In the genomic region with DNA sequence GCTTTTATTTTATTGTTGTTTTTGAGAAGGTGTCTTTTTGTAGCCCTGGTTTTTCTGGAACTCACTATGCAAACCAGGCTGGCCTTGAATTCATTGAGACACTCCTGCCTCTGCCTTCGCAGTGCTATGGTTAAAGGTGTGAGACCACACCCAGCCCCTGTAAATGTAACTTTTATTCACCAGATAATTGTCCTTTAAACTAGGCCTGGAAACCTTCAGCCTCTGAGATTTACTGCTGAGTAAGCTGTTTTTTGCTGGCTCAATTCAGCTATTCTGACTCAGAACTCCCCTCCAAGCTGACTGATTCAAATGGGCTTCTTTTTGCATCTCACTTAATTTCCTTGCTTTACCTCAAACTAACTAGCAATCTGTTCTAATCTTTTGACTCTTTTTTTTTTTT, we compare ENCODE assay signal across 21 mouse cellular contexts. TPM values are rescaled to one million over a fixed set of nuclear protein-coding genes. Genes with fewer than 3 reads are reported as not detected.
"Had no signal": no experiment of that assay in that cellular context is flagged by ENCODE, and none has a peak within 500 bp of the region (broad histone marks: within the 10 kb centered on the region; RNA-seq: fewer than 3 reads in every experiment).

No protein-coding gene starts in this region.

- H3K9me3 ChIP-seq: lung, embryonic 15.5 days; megakaryocyte, embryonic 14.5 days; midbrain, embryonic 13.5 days; midbrain, embryonic 15.5 days; neural tube, embryonic 12.5 days; stomach, embryonic 15.5 days had no signal

- H3K4me3 ChIP-seq: lung, embryonic 15.5 days; megakaryocyte, embryonic 14.5 days; midbrain, embryonic 13.5 days; midbrain, embryonic 15.5 days; neural tube, embryonic 12.5 days; stomach, embryonic 15.5 days had no signal

- H3K27ac ChIP-seq: lung, embryonic 15.5 days; macrophage; midbrain, embryonic 13.5 days; midbrain, embryonic 15.5 days; neural tube, embryonic 12.5 days; stomach, embryonic 15.5 days; stomach, postnatal 0 days had no signal

- H3K4me1 ChIP-seq: lung, embryonic 15.5 days; midbrain, embryonic 13.5 days; midbrain, embryonic 15.5 days; neural tube, embryonic 12.5 days; stomach, embryonic 15.5 days had no signal

- H3K27me3 ChIP-seq: lung, embryonic 15.5 days; megakaryocyte, embryonic 14.5 days; midbrain, embryonic 13.5 days; midbrain, embryonic 15.5 days; neural tube, embryonic 12.5 days; stomach, embryonic 15.5 days had no signal

- ATAC-seq: liver, postnatal 0 days; lung, postnatal 0 days; midbrain, embryonic 13.5 days; midbrain, embryonic 15.5 days had no signal

- DNase-seq: liver, postnatal 0 days; lung, adult 2 months; lung, postnatal 14 days; lung, postnatal 36 days; right cerebral cortex, postnatal 14 days; thymus, adult 2 months; thymus, postnatal 25 days had no signal

- H3K4me2 ChIP-seq: lung, embryonic 15.5 days; midbrain, embryonic 11.5 days; midbrain, embryonic 13.5 days; midbrain, embryonic 15.5 days; neural tube, embryonic 12.5 days; stomach, embryonic 15.5 days had no signal

- H3K9ac ChIP-seq: liver, postnatal 0 days; lung, embryonic 15.5 days; midbrain, embryonic 13.5 days; midbrain, embryonic 15.5 days; neural tube, embryonic 12.5 days; stomach, embryonic 15.5 days had no signal

RNA-seq across cellular contexts. Expression of gene Amhr2, which starts 18.2 kb away (rescaled TPM):
- total RNA-seq: megakaryocyte progenitor cell, adult 5-6 weeks had no signal

RNA-seq across cellular contexts. Expression of gene Sp7, which starts 60.0 kb away (rescaled TPM):
- total RNA-seq: megakaryocyte progenitor cell, adult 5-6 weeks; monocyte, adult 5-6 weeks; neutrophil, adult 5-6 weeks had no signal
- polyA plus RNA-seq: liver, postnatal 0 days; lung, postnatal 0 days; macrophage; spleen, adult 2 months had no signal
